Mouse (Mus musculus): ENCODE measurements around the gene Atp1a1. TPM values are rescaled to one million over a fixed set of nuclear protein-coding genes. Genes with fewer than 3 reads are reported as not detected.

Gene Atp1a1
- polyA plus RNA-seq, 1 experiment from 2014 or later: 63.3 TPM

DNA sequence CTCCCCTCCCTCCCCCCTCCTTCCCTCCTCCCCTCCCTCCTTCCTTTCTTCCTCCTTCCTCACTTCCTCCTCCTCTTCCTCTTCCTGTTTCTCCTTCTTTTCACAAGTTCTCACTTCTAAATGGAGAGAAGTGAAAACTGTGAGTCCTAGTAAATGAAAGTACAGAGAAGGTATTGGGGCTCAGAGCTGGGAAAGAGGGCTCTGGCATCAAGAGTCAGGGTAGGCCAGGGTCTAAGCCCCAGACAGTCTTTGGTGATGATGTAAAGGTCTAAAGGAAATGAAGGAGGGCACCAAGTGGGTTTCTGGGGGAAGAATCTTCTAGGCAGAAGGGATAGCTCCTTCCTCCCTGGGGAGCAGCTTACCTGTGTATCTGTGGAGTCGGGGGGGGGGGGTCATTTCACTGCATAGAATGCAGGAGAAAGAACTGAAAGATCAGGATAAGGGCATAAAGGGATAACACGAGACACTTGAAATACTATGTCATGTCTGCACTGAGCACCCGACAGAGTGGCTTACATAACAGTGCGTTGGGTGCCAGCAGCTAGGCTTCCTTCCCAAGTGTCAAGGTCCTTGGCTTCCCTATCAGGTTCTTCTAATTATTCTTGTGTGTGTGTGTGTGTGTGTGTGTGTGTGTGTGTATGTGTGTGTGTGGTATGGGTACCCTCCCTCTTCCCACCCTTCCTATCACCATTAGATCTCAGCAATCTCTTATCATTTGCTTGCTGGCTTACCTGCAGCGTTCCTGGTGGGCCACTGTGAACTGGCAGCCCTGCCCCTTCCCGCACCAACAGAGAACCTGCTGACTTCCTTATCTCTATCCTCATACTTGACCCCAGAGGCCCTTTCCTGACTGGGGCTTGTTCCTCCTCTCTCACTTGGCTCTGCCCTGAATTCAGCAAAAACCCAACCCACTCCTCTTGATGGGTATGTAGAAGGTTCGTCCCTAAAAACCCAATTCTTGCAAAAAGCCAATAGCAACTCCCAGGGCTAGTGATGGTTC is 51.6 kb downstream of the Atp1a1 start:
- H3K36me3 ChIP-seq: no peaks in the 10 kb centered on the region
- no peaks in the 10 kb centered on the region for H3K9me3 ChIP-seq
- no peak overlapping the region for H3K4me3 ChIP-seq
- peaks cover 21% of the 10 kb centered on the region for H3K4me1 ChIP-seq (replicated peaks)
- DNase-seq (ENCODE audit: low spot score): no peak
- WGBS: 86% methylated on average over 7 of the region's 7 CpGs
- H3K27ac ChIP-seq: no peak overlapping the region
- no peaks in the 10 kb centered on the region for H3K27me3 ChIP-seq (ENCODE audit: insufficient read depth, poor library complexity, severe bottlenecking)

- Histone ChIP-seq H3K4me1 (replicated peaks) (peaks cover 21% of the 10 kb centered on the region), H3K36me3 (no peaks in the 10 kb centered on the region), H3K9me3 (no peaks in the 10 kb centered on the region), H3K27me3 (ENCODE audit: insufficient read depth, poor library complexity, severe bottlenecking) (no peaks in the 10 kb centered on the region), H3K27ac (peak overlapping the region; percentile 77), H3K4me3 (peak overlapping the region; percentile 18)
- 64% methylated on average over 26 of the region's 26 CpGs for WGBS
- DNase-seq (ENCODE audit: low spot score): peak; percentile 48
These were observed 52.8 kb downstream of the Atp1a1 start for GRCm38 (mm10) chr3:101551457-101552230.

DNA sequence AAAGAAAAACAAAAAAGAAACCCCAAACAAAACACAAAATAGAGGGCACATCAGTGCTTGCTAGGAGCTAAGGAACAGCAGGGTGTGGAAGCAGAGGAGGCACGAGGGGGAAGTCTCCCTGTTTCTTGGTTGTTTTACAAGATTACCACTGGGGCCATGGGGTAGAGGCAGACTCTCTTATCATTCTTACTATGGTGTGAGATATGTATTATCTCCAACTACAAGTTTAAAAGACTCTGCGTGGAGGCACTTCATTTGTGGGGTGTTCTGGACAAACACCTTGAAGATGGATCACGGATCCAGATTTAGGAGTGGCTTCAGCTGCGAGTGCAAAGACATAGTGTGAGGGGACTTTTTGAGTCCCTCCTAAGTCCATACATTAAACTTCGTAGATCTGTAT is 54.7 kb downstream of the Atp1a1 start:
- H3K4me1 ChIP-seq (replicated peaks): peaks cover 21% of the 10 kb centered on the region
- no peak for DNase-seq (ENCODE audit: low spot score)
- no peaks in the 10 kb centered on the region for H3K9me3 ChIP-seq
- 86% methylated on average over 5 of the region's 5 CpGs for WGBS
- H3K27me3 ChIP-seq (ENCODE audit: insufficient read depth, poor library complexity, severe bottlenecking): no peaks in the 10 kb centered on the region
- no peak overlapping the region for H3K4me3 ChIP-seq
- no peak overlapping the region for H3K27ac ChIP-seq
- H3K36me3 ChIP-seq: no peaks in the 10 kb centered on the region

DNA sequence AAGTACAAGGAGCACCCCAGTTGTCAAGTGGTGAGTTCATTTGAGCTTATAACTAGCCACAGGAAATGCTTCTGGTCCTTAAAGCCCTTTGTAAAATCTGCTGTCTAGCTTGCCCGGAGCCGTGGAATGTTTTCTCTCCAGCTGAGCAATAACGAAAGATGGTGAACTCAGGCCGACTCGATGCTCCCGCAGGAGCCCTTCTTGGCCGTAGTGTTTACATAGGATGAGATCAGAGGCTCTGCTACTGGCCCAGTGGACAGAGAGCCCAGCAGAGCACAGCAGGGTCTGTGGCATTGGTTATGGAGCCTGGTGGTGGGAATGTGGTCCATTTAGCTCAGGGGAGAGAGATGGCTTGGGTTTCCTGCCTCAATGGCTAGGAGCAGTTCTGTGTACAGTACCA is 60.4 kb downstream of the Atp1a1 start:
- no peak overlapping the region for H3K27ac ChIP-seq
- no peaks in the 10 kb centered on the region for H3K36me3 ChIP-seq
- peak; percentile 38 for DNase-seq (ENCODE audit: low spot score)
- WGBS: 58% methylated on average over 7 of the region's 7 CpGs
- H3K4me1 ChIP-seq (replicated peaks): peaks cover 8% of the 10 kb centered on the region
- H3K27me3 ChIP-seq (ENCODE audit: insufficient read depth, poor library complexity, severe bottlenecking): no peaks in the 10 kb centered on the region
- H3K4me3 ChIP-seq: no peak overlapping the region
- H3K9me3 ChIP-seq: no peaks in the 10 kb centered on the region

GRCm38 (mm10) chr3:101541571-101541970 is 62.9 kb downstream of the Atp1a1 start:
- no peaks in the 10 kb centered on the region; the same call in 1 of the 2 replicates for H3K27me3 ChIP-seq (ENCODE audit: insufficient read depth, poor library complexity, severe bottlenecking)
- peaks cover 8% of the 10 kb centered on the region for H3K4me1 ChIP-seq (replicated peaks)
- no peaks in the 10 kb centered on the region for H3K36me3 ChIP-seq
- H3K27ac ChIP-seq: peak overlapping the region; percentile 68
- DNase-seq (ENCODE audit: low spot score): no peak
- WGBS: 47% methylated on average over 6 of the region's 6 CpGs
- H3K4me3 ChIP-seq: no peak overlapping the region
- H3K9me3 ChIP-seq: no peaks in the 10 kb centered on the region

GRCm38 (mm10) chr3:101540568-101540967 is 63.9 kb downstream of the Atp1a1 start:
- H3K4me3 ChIP-seq: no peak overlapping the region
- peaks cover 8% of the 10 kb centered on the region for H3K4me1 ChIP-seq (replicated peaks)
- no peak for DNase-seq (ENCODE audit: low spot score)
- WGBS: 78% methylated on average over 4 of the region's 4 CpGs
- no peaks in the 10 kb centered on the region for H3K36me3 ChIP-seq
- no peak overlapping the region for H3K27ac ChIP-seq
- H3K27me3 ChIP-seq (ENCODE audit: insufficient read depth, poor library complexity, severe bottlenecking): no peaks in the 10 kb centered on the region; the same call in 1 of the 2 replicates
- no peaks in the 10 kb centered on the region for H3K9me3 ChIP-seq

- H3K36me3 ChIP-seq: no peaks in the 10 kb centered on the region
- H3K4me1 ChIP-seq (replicated peaks): peaks cover 10% of the 10 kb centered on the region
- 80% methylated on average over 7 of the region's 7 CpGs for WGBS
- no peaks in the 10 kb centered on the region for H3K9me3 ChIP-seq
- H3K27me3 ChIP-seq (ENCODE audit: insufficient read depth, poor library complexity, severe bottlenecking): no peaks in the 10 kb centered on the region; the same call in 1 of the 2 replicates
- H3K4me3 ChIP-seq: no peak overlapping the region
- no peak for DNase-seq (ENCODE audit: low spot score)
- no peak overlapping the region for H3K27ac ChIP-seq
These were observed 68.2 kb downstream of the Atp1a1 start for GRCm38 (mm10) chr3:101536322-101536721.

- no peak overlapping the region for H3K27ac ChIP-seq
- H3K36me3 ChIP-seq: no peaks in the 10 kb centered on the region
- no peak for DNase-seq (ENCODE audit: low spot score)
- H3K4me1 ChIP-seq (replicated peaks): peaks cover 14% of the 10 kb centered on the region
- 89% methylated on average over 9 of the region's 9 CpGs for WGBS
- H3K4me3 ChIP-seq: no peak overlapping the region
- H3K27me3 ChIP-seq (ENCODE audit: insufficient read depth, poor library complexity, severe bottlenecking): no peaks in the 10 kb centered on the region; the same call in 1 of the 2 replicates
- no peaks in the 10 kb centered on the region for H3K9me3 ChIP-seq
These were observed 70.2 kb downstream of the Atp1a1 start for GRCm38 (mm10) chr3:101534311-101534710.

GRCm38 (mm10) chr3:101533373-101533772 is 71.1 kb downstream of the Atp1a1 start:
- Histone ChIP-seq H3K4me3 (no peak overlapping the region), H3K4me1 (replicated peaks) (peaks cover 24% of the 10 kb centered on the region), H3K36me3 (no peaks in the 10 kb centered on the region), H3K27me3 (ENCODE audit: insufficient read depth, poor library complexity, severe bottlenecking) (no peaks in the 10 kb centered on the region), H3K27ac (no peak overlapping the region), H3K9me3 (no peaks in the 10 kb centered on the region)
- WGBS: 87% methylated on average over 2 of the region's 2 CpGs
- DNase-seq (ENCODE audit: low spot score): no peak

GRCm38 (mm10) chr3:101530928-101531327 is 73.6 kb downstream of the Atp1a1 start:
- Histone ChIP-seq H3K4me1 (replicated peaks) (peaks cover 29% of the 10 kb centered on the region), H3K27ac (no peak overlapping the region), H3K4me3 (no peak overlapping the region), H3K9me3 (no peaks in the 10 kb centered on the region), H3K27me3 (ENCODE audit: insufficient read depth, poor library complexity, severe bottlenecking) (no peaks in the 10 kb centered on the region), H3K36me3 (no peaks in the 10 kb centered on the region)
- no peak for DNase-seq (ENCODE audit: low spot score)
- 79% methylated on average over 10 of the region's 10 CpGs for WGBS

- Histone ChIP-seq H3K4me1 (replicated peaks) (peaks cover 37% of the 10 kb centered on the region), H3K27ac (peak overlapping the region; percentile 37; the same call in 1 of the 2 replicates), H3K4me3 (no peak overlapping the region), H3K9me3 (no peaks in the 10 kb centered on the region), H3K36me3 (no peaks in the 10 kb centered on the region), H3K27me3 (ENCODE audit: insufficient read depth, poor library complexity, severe bottlenecking) (no peaks in the 10 kb centered on the region)
- 29% methylated on average over 8 of the region's 8 CpGs for WGBS
- DNase-seq (ENCODE audit: low spot score): peak; percentile 34
These were observed 75.4 kb downstream of the Atp1a1 start for GRCm38 (mm10) chr3:101528900-101529594.

DNA sequence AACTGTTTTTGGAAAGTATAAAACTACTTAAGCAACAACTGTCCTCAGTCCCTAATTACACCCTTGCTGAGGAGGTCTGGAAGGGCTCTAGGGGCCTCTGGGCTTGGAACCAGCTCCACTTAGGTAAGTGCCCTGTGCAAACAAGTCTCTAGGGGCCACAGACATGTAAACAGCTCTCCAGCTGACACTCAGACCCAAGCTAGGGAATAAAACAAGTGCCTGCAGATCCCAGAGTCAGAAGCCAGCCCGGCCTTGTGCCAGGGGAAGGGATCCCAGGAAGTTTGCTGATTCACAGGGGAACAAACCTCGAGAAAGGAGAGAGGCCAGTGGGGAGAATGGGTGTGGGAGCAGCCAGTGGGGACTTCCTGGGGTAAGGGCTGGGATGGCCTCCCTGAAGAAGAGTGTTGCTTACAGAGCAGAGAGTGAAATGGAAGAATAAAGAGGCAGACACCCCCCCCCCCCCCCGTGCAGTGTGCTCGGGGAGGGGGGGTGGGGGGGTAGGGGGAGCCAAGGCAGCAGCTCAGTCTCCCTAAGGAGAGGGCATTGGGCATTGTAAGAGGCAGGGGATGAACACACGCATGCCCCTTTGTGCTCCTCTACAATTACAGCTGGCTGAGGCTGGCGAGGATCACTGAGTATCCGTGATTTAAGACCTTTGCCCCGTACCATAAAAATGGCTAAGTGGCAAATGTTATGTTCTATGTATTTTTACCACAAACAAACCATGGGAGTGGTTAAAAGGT is 76.2 kb downstream of the Atp1a1 start:
- Histone ChIP-seq H3K27ac (peak overlapping the region; percentile 69), H3K4me3 (no peak overlapping the region), H3K9me3 (no peaks in the 10 kb centered on the region), H3K36me3 (no peaks in the 10 kb centered on the region), H3K4me1 (replicated peaks) (peaks cover 39% of the 10 kb centered on the region), H3K27me3 (ENCODE audit: insufficient read depth, poor library complexity, severe bottlenecking) (no peaks in the 10 kb centered on the region)
- WGBS: 31% methylated on average over 7 of the region's 8 CpGs
- DNase-seq (ENCODE audit: low spot score): no peak
